Mouse (Mus musculus) gastrocnemius, postnatal 25 days (tissue): ENCODE data around the gene Fibin. TPM values are rescaled to one million over a fixed set of nuclear protein-coding genes. Genes with fewer than 3 reads are reported as not detected.
A peak's percentile ranks its signal among the peaks of the same experiment; 100 is the strongest.

Source experiments
- DNase-seq: peaks from one replicate; pipeline ENCODE4 v3.0.0; 2022
- long read RNA-seq, 2 experiments: library from polyadenylated mRNA; stranded (forward); transcript quantifications; one replicate each; pipeline ENCODE4 v2.0.0; 2021
- total RNA-seq, 2 experiments: library from RNA; stranded (reverse); gene quantifications; 1 replicate in 1 of 2; 2 replicates in 1 of 2; pipeline ENCODE4 v1.2.3; 2021

Gene Fibin
- 10 to 100 TPM in 1 of 2 experiments, 1 to 10 TPM in 1; 9.0 to 12.4 TPM for total RNA-seq
- long read RNA-seq, experiment 1, transcript Fibin-201 (1 exons, 2,267 nt): major isoform, 18 of 18 reads
- long read RNA-seq, experiment 1, partial matches to known transcripts: 0 of 18 reads
- long read RNA-seq, experiment 1, other reads (novel, unspliced or antisense): 0 of 18 reads
- long read RNA-seq, experiment 2, transcript Fibin-201 (1 exons, 2,267 nt): major isoform, 20 of 20 reads
- long read RNA-seq, experiment 2, partial matches to known transcripts: 0 of 20 reads
- long read RNA-seq, experiment 2, other reads (novel, unspliced or antisense): 0 of 20 reads

GRCm38 (mm10) chr2:110362432-110363283 lies at the start of gene Fibin:
Gene Fibin (minus strand): TSS chr2:110363183.
- peak; percentile 71 for DNase-seq

GRCm38 (mm10) chr2:110411428-110411827 lies 48.4 kb upstream of the Fibin start:
- DNase-seq: peak; percentile 41

- DNase-seq: no peak
Observed at GRCm38 (mm10) chr2:110408757-110409156, 45.8 kb upstream of the Fibin start.

GRCm38 (mm10) chr2:110392714-110393336 lies 29.8 kb upstream of the Fibin start:
- DNase-seq: no peak

GRCm38 (mm10) chr2:110390736-110391409 lies 27.9 kb upstream of the Fibin start:
- no peak for DNase-seq

GRCm38 (mm10) chr2:110379811-110380210 lies 16.8 kb upstream of the Fibin start:
- DNase-seq: no peak

- no peak for DNase-seq
Observed at GRCm38 (mm10) chr2:110376660-110377059, 13.7 kb upstream of the Fibin start.

- no peak for DNase-seq
Observed at GRCm38 (mm10) chr2:110375475-110375874, 12.5 kb upstream of the Fibin start.

GRCm38 (mm10) chr2:110373186-110373585 lies 10.2 kb upstream of the Fibin start:
- no peak for DNase-seq

- no peak for DNase-seq
Observed at GRCm38 (mm10) chr2:110367382-110367887, 4.5 kb upstream of the Fibin start.

GRCm38 (mm10) chr2:110365401-110365800 lies 2.4 kb upstream of the Fibin start:
- no peak for DNase-seq

- no peak for DNase-seq
Observed at GRCm38 (mm10) chr2:110363855-110364254, 872 bp upstream of the Fibin start.

GRCm38 (mm10) chr2:110353302-110353970 lies 9.5 kb downstream of the Fibin start:
- DNase-seq: no peak

- no peak for DNase-seq
Observed at GRCm38 (mm10) chr2:110351843-110352251, 11.1 kb downstream of the Fibin start.

GRCm38 (mm10) chr2:110351406-110351805 lies 11.6 kb downstream of the Fibin start:
- no peak for DNase-seq

GRCm38 (mm10) chr2:110328953-110329352 lies 34.0 kb downstream of the Fibin start:
- no peak for DNase-seq

- DNase-seq: no peak
Observed at GRCm38 (mm10) chr2:110319949-110320348, 43.0 kb downstream of the Fibin start.

- DNase-seq: no peak
Observed at GRCm38 (mm10) chr2:110319266-110319665, 43.7 kb downstream of the Fibin start.

- no peak for DNase-seq
Observed at GRCm38 (mm10) chr2:110318719-110319118, 44.3 kb downstream of the Fibin start.

- DNase-seq: no peak
Observed at GRCm38 (mm10) chr2:110316116-110316883, 46.7 kb downstream of the Fibin start.
